Mouse (Mus musculus) CH12.LX (cell line): ENCODE results near the gene Hypm. TPM values are rescaled to one million over a fixed set of nuclear protein-coding genes. Genes with fewer than 3 reads are reported as not detected.

ENCODE experiments used
- DNase-seq: peaks from one replicate; pipeline ENCODE4 v3.0.0-alpha.2; 2013; ENCODE audit errors: extremely low read depth
- H3K27ac ChIP-seq: 2 replicates; pipeline ENCODE4 v1.5.1; 2012; ENCODE audit warnings: low read depth, mild to moderate bottlenecking, control low read depth, moderate library complexity; ENCODE audit not compliant: insufficient read depth
- H3K27me3 ChIP-seq: replicated peaks from 2 replicates; pipeline ENCODE3; 2012; ENCODE audit warnings: inconsistent platforms
- H3K36me3 ChIP-seq, 2 experiments: replicated peaks in 1 of 2; 2 replicates each; pipeline versions ENCODE3 to v1.6.1; 2012; ENCODE audit warnings: inconsistent platforms in 1 of 2, low read length in 1 of 2, mild to moderate bottlenecking in 1 of 2, mixed read lengths in 1 of 2, moderate library complexity in 1 of 2; ENCODE audit not compliant: control insufficient read depth in 1 of 2, insufficient read depth in 1 of 2
- H3K4me1 ChIP-seq, 2 experiments: 2 replicates each; pipeline ENCODE4 v1.6.1; 2012; ENCODE audit warnings: inconsistent platforms in 1 of 2, moderate library complexity in 1 of 2; ENCODE audit not compliant: insufficient read depth in 2 of 2, control insufficient read depth in 1 of 2
- H3K4me2 ChIP-seq: 2 replicates; pipeline ENCODE4 v1.6.1; 2012; ENCODE audit warnings: low read depth, mild to moderate bottlenecking, control low read depth; ENCODE audit not compliant: poor library complexity, insufficient read depth, severe bottlenecking
- H3K4me3 ChIP-seq, 3 experiments: fragments of 150-350 bp in 1 of 3; sonication (generic) in 1 of 3; replicated peaks in 1 of 3; 2 replicates each; pipeline versions ENCODE3 to v1.5.1; 2011 to 2012; ENCODE audit warnings: low read depth in 2 of 3, low read length in 2 of 3, mild to moderate bottlenecking in 2 of 3, moderate library complexity in 2 of 3, control low read depth in 1 of 3, improper control_type of control experiment in 1 of 3, inconsistent platforms in 1 of 3, mixed read lengths in 1 of 3; ENCODE audit not compliant: poor library complexity in 1 of 3
- H3K79me2 ChIP-seq: replicated peaks from 2 replicates; pipeline ENCODE4 v1.6.1; 2012; ENCODE audit warnings: mild to moderate bottlenecking, moderate library complexity; ENCODE audit not compliant: control insufficient read depth, poor library complexity, insufficient read depth, severe bottlenecking; ENCODE audit errors: extremely low read depth
- H3K9ac ChIP-seq: 2 replicates; pipeline ENCODE4 v1.6.1; 2012; ENCODE audit warnings: low read depth, mild to moderate bottlenecking, control low read depth, moderate library complexity; ENCODE audit not compliant: insufficient read depth
- H3K9me3 ChIP-seq: replicated peaks from 2 replicates; pipeline ENCODE3; 2012; ENCODE audit warnings: low read length, inconsistent platforms, mixed read lengths
- CHD2 ChIP-seq: IDR thresholded peaks from 2 replicates; pipeline ENCODE4 v1.6.1; 2011; ENCODE audit warnings: low read length, improper control_type of control experiment
- CTCF ChIP-seq, 2 experiments: IDR thresholded peaks in 1 of 2; conservative IDR thresholded peaks in 1 of 2; 2 replicates each; pipeline ENCODE4 v1.5.1; 2011 to 2012; ENCODE audit warnings: low read depth in 2 of 2, low read length in 2 of 2, improper control_type of control experiment in 1 of 2, inconsistent platforms in 1 of 2, mild to moderate bottlenecking in 1 of 2, moderate library complexity in 1 of 2
- E2F4 ChIP-seq: IDR thresholded peaks from 2 replicates; pipeline ENCODE4 v1.6.1; 2011; ENCODE audit warnings: low read depth, low read length, improper control_type of control experiment; ENCODE audit not compliant: insufficient replicate concordance
- ELF1 ChIP-seq: IDR thresholded peaks from 2 replicates; pipeline ENCODE4 v1.6.1; 2014; ENCODE audit warnings: low read depth, mild to moderate bottlenecking, inconsistent platforms, low read length, improper control_type of control experiment
- EP300 ChIP-seq: IDR thresholded peaks from 2 replicates; pipeline ENCODE4 v1.6.1; 2011; ENCODE audit warnings: low read length, improper control_type of control experiment
- ETS1 ChIP-seq: conservative IDR thresholded peaks from 2 replicates; pipeline ENCODE4 v1.6.1; 2012; ENCODE audit warnings: low read depth, mild to moderate bottlenecking, inconsistent platforms, low read length, improper control_type of control experiment, moderate library complexity
- GABPA ChIP-seq: IDR thresholded peaks from 2 replicates; pipeline ENCODE4 v1.6.1; 2012; ENCODE audit warnings: low read depth, low read length, improper control_type of control experiment, inconsistent platforms; ENCODE audit not compliant: insufficient replicate concordance
- HCFC1 ChIP-seq: IDR thresholded peaks from 2 replicates; pipeline ENCODE4 v1.6.1; 2012; ENCODE audit warnings: low read depth, mild to moderate bottlenecking, inconsistent platforms, low read length, improper control_type of control experiment
- IRF4 ChIP-seq: IDR thresholded peaks from 2 replicates; pipeline ENCODE4 v1.6.1; 2014; ENCODE audit warnings: low read depth, mild to moderate bottlenecking, inconsistent platforms, low read length, improper control_type of control experiment
- JUN ChIP-seq: IDR thresholded peaks from 2 replicates; pipeline ENCODE4 v1.6.1; 2011; ENCODE audit warnings: low read depth, mild to moderate bottlenecking, low read length, improper control_type of control experiment, moderate library complexity; ENCODE audit not compliant: insufficient read depth
- KAT2A ChIP-seq: IDR thresholded peaks from 2 replicates; pipeline ENCODE4 v1.6.1; 2012; ENCODE audit warnings: low read length, improper control_type of control experiment, inconsistent platforms; ENCODE audit not compliant: insufficient replicate concordance
- MAFK ChIP-seq: IDR thresholded peaks from 2 replicates; pipeline ENCODE4 v1.6.1; 2011; ENCODE audit warnings: low read length, improper control_type of control experiment; ENCODE audit not compliant: insufficient replicate concordance
- MAX ChIP-seq: IDR thresholded peaks from 2 replicates; pipeline ENCODE4 v1.6.1; 2011; ENCODE audit warnings: low read length, improper control_type of control experiment
- MXI1 ChIP-seq: IDR thresholded peaks from 2 replicates; pipeline ENCODE4 v1.6.1; 2011; ENCODE audit warnings: mild to moderate bottlenecking, low read depth, low read length, improper control_type of control experiment
- MYC ChIP-seq: IDR thresholded peaks from 2 replicates; pipeline ENCODE4 v1.6.1; 2011; ENCODE audit warnings: low read depth, mild to moderate bottlenecking, improper control_type of control experiment, low read length
- NELFE ChIP-seq: IDR thresholded peaks from 2 replicates; pipeline ENCODE4 v1.6.1; 2011; ENCODE audit warnings: low read depth, low read length, improper control_type of control experiment
- PAX5 ChIP-seq: IDR thresholded peaks from 2 replicates; pipeline ENCODE4 v1.6.1; 2012; ENCODE audit warnings: low read length, inconsistent platforms, mixed read lengths
- POLR2A ChIP-seq: IDR thresholded peaks from 2 replicates; pipeline ENCODE4 v1.6.1; 2011; ENCODE audit warnings: low read depth, mild to moderate bottlenecking, improper control_type of control experiment, low read length
- POLR2AphosphoS2 ChIP-seq: IDR thresholded peaks from 2 replicates; pipeline ENCODE4 v1.6.1; 2011; ENCODE audit warnings: low read depth, low read length, improper control_type of control experiment
- RAD21 ChIP-seq: IDR thresholded peaks from 2 replicates; pipeline ENCODE4 v1.6.1; 2011; ENCODE audit warnings: low read depth, mild to moderate bottlenecking, low read length, improper control_type of control experiment, moderate library complexity
- SMC3 ChIP-seq: IDR thresholded peaks from 2 replicates; pipeline ENCODE4 v1.6.1; 2011; ENCODE audit warnings: low read depth, low read length, improper control_type of control experiment
- TBP ChIP-seq: conservative IDR thresholded peaks from 2 replicates; pipeline ENCODE4 v1.6.1; 2011; ENCODE audit warnings: low read depth, low read length, improper control_type of control experiment
- TCF12 ChIP-seq: IDR thresholded peaks from 2 replicates; pipeline ENCODE4 v1.6.1; 2014; ENCODE audit warnings: low read depth, mild to moderate bottlenecking, inconsistent platforms, low read length, improper control_type of control experiment
- UBTF ChIP-seq: IDR thresholded peaks from 2 replicates; pipeline ENCODE4 v1.6.1; 2012; ENCODE audit warnings: low read depth, mild to moderate bottlenecking, inconsistent platforms, low read length, improper control_type of control experiment, moderate library complexity
- USF1 ChIP-seq: IDR thresholded peaks from 2 replicates; pipeline ENCODE4 v1.6.1; 2014; ENCODE audit warnings: low read depth, mild to moderate bottlenecking, inconsistent platforms, low read length, improper control_type of control experiment
- USF2 ChIP-seq: conservative IDR thresholded peaks from 2 replicates; pipeline ENCODE4 v1.6.1; 2011; ENCODE audit warnings: low read depth, low read length, improper control_type of control experiment
- ZC3H11A ChIP-seq: IDR thresholded peaks from 2 replicates; pipeline ENCODE4 v1.6.1; 2012; ENCODE audit warnings: low read depth, mild to moderate bottlenecking, inconsistent platforms, low read length, improper control_type of control experiment
- ZKSCAN1 ChIP-seq: IDR thresholded peaks from 2 replicates; pipeline ENCODE4 v1.6.1; 2012; ENCODE audit warnings: low read depth, inconsistent platforms, low read length, improper control_type of control experiment, borderline replicate concordance
- ZMIZ1 ChIP-seq: IDR thresholded peaks from 2 replicates; pipeline ENCODE4 v1.6.1; 2012; ENCODE audit warnings: low read depth, mild to moderate bottlenecking, inconsistent platforms, low read length, improper control_type of control experiment
- ZNF384 ChIP-seq: IDR thresholded peaks from 2 replicates; pipeline ENCODE4 v1.6.1; 2012; ENCODE audit warnings: low read depth, low read length, improper control_type of control experiment, inconsistent platforms
- dilution Hi-C: fragments of 300-500 bp; cut with MboI; formaldehyde crosslinking; loops from 2 replicates; pipeline ENCODE4 v1.14.3; 2020; ENCODE audit warnings: low sequenced_read_pairs; ENCODE audit not compliant: extremely low pct_unique_long_range_greater_than_20kb, extremely low pct_ligation_motif_present
- in situ Hi-C: fragments of 300-500 bp; cut with MboI; formaldehyde crosslinking; loops from 3 replicates; pipeline ENCODE4 v1.14.3; 2019; ENCODE audit warnings: low sequenced_read_pairs, low pct_ligation_motif_present, low pct_unique_long_range_greater_than_20kb, mixed read lengths
- polyA plus RNA-seq: library from polyadenylated mRNA; unstranded; fragments of >175 nt; gene quantifications from 2 replicates; pipeline ENCODE4 v1.2.1, GENCODE M21; 2012; ENCODE audit warnings: low read depth; ENCODE audit not compliant: insufficient read length
- total RNA-seq, 2 experiments: library from RNA; depleted of rRNA; stranded (reverse); fragments of 300-350 nt in 1 of 2; fragments of >200 nt in 1 of 2; gene quantifications; 2 replicates each; pipeline ENCODE4 v1.2.3; 2012 to 2014

Hypm gene
- total RNA-seq (2012; rRNA removed) (not detected in 2 replicates), total RNA-seq (2014; rRNA removed) (not detected in 2 replicates), polyA plus RNA-seq (not detected in 2 replicates)

GRCm38 (mm10) chrX:9846628-9847027, at the start of gene Hypm:
Hypm (plus strand) TSS chrX:9846928.
- no peak for TF ChIP-seq E2F4
- TF ChIP-seq TCF12 = no peak
- TF ChIP-seq EP300 = no peak
- TF ChIP-seq KAT2A = no peak
- no peak for TF ChIP-seq USF1
- TF ChIP-seq CHD2 = no peak
- TF ChIP-seq POLR2A = no peak
- TF ChIP-seq MXI1 = no peak
- no peak for TF ChIP-seq CTCF (conservative IDR thresholded peaks at IDR 0.05 in 1 of 2, IDR thresholded peaks at IDR 0.05 in 1 of 2; ENCODE audit: low read depth in 2 of 2, low read length in 2 of 2)
- TF ChIP-seq SMC3 = no peak
- TF ChIP-seq ELF1 = no peak
- no peak for TF ChIP-seq ETS1
- TF ChIP-seq ZMIZ1 = no peak
- no peak for TF ChIP-seq POLR2AphosphoS2
- TF ChIP-seq NELFE = no peak
- TF ChIP-seq IRF4 = no peak
- TF ChIP-seq ZC3H11A = no peak
- TF ChIP-seq GABPA = no peak
- no peak for TF ChIP-seq HCFC1
- no peak for TF ChIP-seq JUN
- Histone ChIP-seq H3K9ac (no peak within 1 kb of the TSS), H3K79me2 (no peaks in the 10 kb centered on the region), H3K4me1 (no peaks in the 10 kb centered on the region), H3K4me2 (no peak within 1 kb of the TSS), H3K9me3 (no peaks in the 10 kb centered on the region), H3K36me3 (no peaks in the 10 kb centered on the region), H3K4me3 (no peak within 1 kb of the TSS), H3K27me3 (no peaks in the 10 kb centered on the region), H3K27ac (no peak within 1 kb of the TSS)
- DNase-seq = no peak
- dilution Hi-C loops = no loop called here
- in situ Hi-C loops = no loop called here

- in situ Hi-C loops (no loop called here), dilution Hi-C loops (no loop called here)
- DNase-seq = no peak
- Histone ChIP-seq H3K36me3 (no peaks in the 10 kb centered on the region), H3K4me1 (no peaks in the 10 kb centered on the region), H3K79me2 (no peaks in the 10 kb centered on the region), H3K27me3 (no peaks in the 10 kb centered on the region), H3K4me3 (no peak overlapping the region), H3K4me2 (no peak overlapping the region), H3K9ac (no peak overlapping the region), H3K9me3 (no peaks in the 10 kb centered on the region), H3K27ac (no peak overlapping the region)
- TF ChIP-seq KAT2A = no peak
- no peak for TF ChIP-seq PAX5
- no peak for TF ChIP-seq MAFK
- TF ChIP-seq ZNF384 = no peak
- TF ChIP-seq TBP = no peak
- no peak for TF ChIP-seq USF2
- TF ChIP-seq UBTF = no peak
- no peak for TF ChIP-seq CTCF (conservative IDR thresholded peaks at IDR 0.05 in 1 of 2, IDR thresholded peaks at IDR 0.05 in 1 of 2; ENCODE audit: low read depth in 2 of 2, low read length in 2 of 2)
- TF ChIP-seq ZKSCAN1 = no peak
- no peak for TF ChIP-seq MAX
- TF ChIP-seq NELFE = no peak
- no peak for TF ChIP-seq MYC
- no peak for TF ChIP-seq EP300
- no peak for TF ChIP-seq RAD21
- TF ChIP-seq USF1 = no peak
- no peak for TF ChIP-seq SMC3
These were observed 36.6 kb upstream of the Hypm start for GRCm38 (mm10) chrX:9810101-9810500.
